Mouse (Mus musculus) heart, embryonic 16.5 days (tissue): ENCODE data around the gene Cers6. TPM values are rescaled to one million over a fixed set of nuclear protein-coding genes. Genes with fewer than 3 reads are reported as not detected.
A peak's percentile ranks its signal among the peaks of the same experiment; 100 is the strongest.

Experiments
- ATAC-seq: fragments of 200-750 bp; cut with Nextera tagmentation; replicated peaks from 2 replicates; pipeline ENCODE4 v1.8.0; 2017; ENCODE audit warnings: moderate number of reproducible peaks; ENCODE audit not compliant: insufficient read depth, low FRiP score; ENCODE audit errors: extremely low read depth
- H3K27ac ChIP-seq: fragments of 300-500 bp; sonication (generic); 2 replicates; pipeline ENCODE4 v1.5.1; 2014; ENCODE audit warnings: mild to moderate bottlenecking, low read length, control low read depth, moderate library complexity
- H3K27me3 ChIP-seq: fragments of 300-500 bp; sonication (generic); 2 replicates; pipeline ENCODE4 v1.6.1; 2014; ENCODE audit warnings: low read length, mixed read lengths; ENCODE audit not compliant: control insufficient read depth, insufficient read depth
- H3K36me3 ChIP-seq: fragments of 300-500 bp; sonication (generic); 2 replicates; pipeline ENCODE4 v1.6.1; 2014; ENCODE audit not compliant: control insufficient read depth, insufficient read depth
- H3K4me1 ChIP-seq: fragments of 300-500 bp; sonication (generic); 2 replicates; pipeline ENCODE4 v1.6.1; 2014; ENCODE audit warnings: low read length, mixed read lengths; ENCODE audit not compliant: control insufficient read depth, insufficient read depth
- H3K4me2 ChIP-seq: fragments of 300-500 bp; sonication (generic); 2 replicates; pipeline ENCODE4 v1.6.1; 2014; ENCODE audit warnings: low read depth, mild to moderate bottlenecking, control low read depth, low read length
- H3K4me3 ChIP-seq: fragments of 300-500 bp; sonication (generic); 2 replicates; pipeline ENCODE4 v1.5.1; 2014; ENCODE audit warnings: mild to moderate bottlenecking, control low read depth, low read length
- H3K9ac ChIP-seq: fragments of 300-500 bp; sonication (generic); 2 replicates; pipeline ENCODE4 v1.6.1; 2014; ENCODE audit warnings: low read length, control low read depth
- H3K9me3 ChIP-seq: fragments of 300-500 bp; sonication (generic); replicated peaks from 2 replicates; pipeline ENCODE4 v1.6.1; 2016; ENCODE audit warnings: low read length; ENCODE audit not compliant: control insufficient read depth
- WGBS: fragments of 180-500 bp; shearing (Covaris S2); extraction: QIAGEN DNeasy Blood & Tissue Kit; methylation state at CpG from one replicate; pipeline ENCODE4 v1.1.7; 2014; 5-methylcytosine and 5-hydroxymethylcytosine counted together
- polyA plus RNA-seq: library from polyadenylated mRNA; unstranded; fragments of >200 nt; fragmentation: Nextera tagmentation; extraction: Ambion mirVana; gene quantifications from 2 replicates; pipeline ENCODE4 v1.2.1, GENCODE M21; 2015

Cers6 gene
- polyA plus RNA-seq, 1 experiment from 2014 or later, result 22.3 TPM

GRCm38 (mm10) chr2:68957831-68958230, 96.6 kb downstream of the Cers6 start:
- Histone ChIP-seq H3K27me3 (no peaks in the 10 kb centered on the region), H3K9me3 (no peaks in the 10 kb centered on the region), H3K4me2 (no peak overlapping the region), H3K9ac (no peak overlapping the region), H3K36me3 (no peaks in the 10 kb centered on the region), H3K4me1 (0 out of 2 replicates have a peak, but pooled peaks cover 3% of the 10 kb centered on the region), H3K27ac (no peak overlapping the region), H3K4me3 (no peak overlapping the region)
- WGBS, result 75% methylated on average over 7 of the region's 7 CpGs
- ATAC-seq, result no peak

DNA sequence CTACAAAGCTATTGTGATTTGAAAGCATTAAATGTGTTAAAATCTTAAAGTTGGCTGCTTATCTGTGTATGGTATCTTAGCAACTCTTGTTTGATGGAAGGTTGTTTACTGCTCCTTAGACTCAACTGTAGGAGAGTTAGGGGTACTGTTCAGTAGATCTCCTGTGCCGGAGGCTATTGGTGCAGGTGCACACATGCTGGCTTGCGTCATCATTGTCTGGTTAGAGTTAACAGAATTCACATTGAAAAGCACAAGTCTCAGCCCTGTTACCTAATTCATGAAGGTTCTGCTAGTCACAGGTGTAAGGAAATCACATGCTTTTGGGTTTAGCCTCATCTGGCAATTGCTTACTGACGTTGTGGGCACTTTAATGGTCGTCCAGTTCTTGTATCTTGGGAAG, 98.3 kb downstream of the Cers6 start:
- WGBS, result 86% methylated on average over 4 of the region's 4 CpGs
- H3K9me3 ChIP-seq, result no peaks in the 10 kb centered on the region
- ATAC-seq, result 0 out of 2 replicates have a peak, but pooled peaks have one; percentile 25
- no peak overlapping the region for H3K9ac ChIP-seq
- H3K36me3 ChIP-seq, result no peaks in the 10 kb centered on the region
- H3K27ac ChIP-seq, result no peak overlapping the region
- H3K27me3 ChIP-seq, result no peaks in the 10 kb centered on the region
- no peak overlapping the region for H3K4me3 ChIP-seq
- no peak overlapping the region for H3K4me2 ChIP-seq
- H3K4me1 ChIP-seq, result 0 out of 2 replicates have a peak, but pooled peaks cover 3% of the 10 kb centered on the region

- H3K9me3 ChIP-seq, result no peaks in the 10 kb centered on the region
- peak; percentile 61; the same call in 1 of the 2 replicates for ATAC-seq
- no peak overlapping the region for H3K9ac ChIP-seq
- H3K4me2 ChIP-seq, result no peak overlapping the region
- no peaks in the 10 kb centered on the region for H3K36me3 ChIP-seq
- 74% methylated on average over 5 of the region's 5 CpGs for WGBS
- 0 out of 2 replicates have a peak, but pooled peaks cover 3% of the 10 kb centered on the region for H3K4me1 ChIP-seq
- H3K27me3 ChIP-seq, result no peaks in the 10 kb centered on the region
- no peak overlapping the region for H3K27ac ChIP-seq
- no peak overlapping the region for H3K4me3 ChIP-seq
Observed at GRCm38 (mm10) chr2:68960060-68960459, 98.8 kb downstream of the Cers6 start.

DNA sequence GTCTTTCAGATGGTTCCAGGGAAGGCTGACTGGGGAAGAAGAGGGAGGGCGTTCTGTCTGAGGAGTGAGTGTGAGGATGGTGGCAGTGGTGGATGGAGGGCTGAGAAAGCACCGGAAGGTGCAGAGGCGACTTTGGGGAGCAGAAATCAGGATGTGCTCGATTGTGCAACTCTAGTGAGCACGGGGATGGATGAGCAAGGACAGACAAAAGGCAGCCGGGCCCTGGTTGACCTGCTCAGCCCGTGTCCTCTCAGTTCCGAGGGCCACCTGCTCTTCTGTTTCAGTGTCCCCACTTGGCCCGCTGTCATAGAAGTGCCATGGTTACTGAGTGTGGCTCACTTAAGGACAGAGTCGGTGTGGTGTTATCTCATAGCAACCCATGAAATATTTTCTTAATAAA, 99.4 kb downstream of the Cers6 start:
- no peak overlapping the region for H3K9ac ChIP-seq
- WGBS, result 91% methylated on average over 10 of the region's 10 CpGs

GRCm38 (mm10) chr2:68966360-68966759, 105.1 kb downstream of the Cers6 start:
- Histone ChIP-seq H3K36me3 (peaks cover 6% of the 10 kb centered on the region; the same call in 1 of the 2 replicates), H3K27ac (no peak overlapping the region), H3K27me3 (no peaks in the 10 kb centered on the region), H3K4me1 (no peaks in the 10 kb centered on the region), H3K4me2 (no peak overlapping the region), H3K9ac (no peak overlapping the region), H3K4me3 (no peak overlapping the region), H3K9me3 (peaks cover 9% of the 10 kb centered on the region)
- ATAC-seq, result no peak
- WGBS, result 73% methylated on average over 1 of the region's 1 CpGs

More for the DNA sequence above, 99.4 kb downstream of the Cers6 start:
- ATAC-seq, result no peak
- Histone ChIP-seq H3K27ac (no peak overlapping the region), H3K4me3 (no peak overlapping the region), H3K36me3 (no peaks in the 10 kb centered on the region), H3K4me2 (no peak overlapping the region), H3K9me3 (no peaks in the 10 kb centered on the region), H3K27me3 (no peaks in the 10 kb centered on the region), H3K4me1 (0 out of 2 replicates have a peak, but pooled peaks cover 3% of the 10 kb centered on the region)

GRCm38 (mm10) chr2:68968028-68968427, 106.8 kb downstream of the Cers6 start:
- no peak overlapping the region for H3K9ac ChIP-seq
- H3K36me3 ChIP-seq, result peaks cover 9% of the 10 kb centered on the region; the same call in 1 of the 2 replicates
- no peaks in the 10 kb centered on the region for H3K4me1 ChIP-seq
- WGBS, result 75% methylated on average over 7 of the region's 8 CpGs
- peaks cover 9% of the 10 kb centered on the region for H3K9me3 ChIP-seq
- no peak overlapping the region for H3K4me3 ChIP-seq
- no peak overlapping the region for H3K27ac ChIP-seq
- H3K27me3 ChIP-seq, result no peaks in the 10 kb centered on the region
- no peak for ATAC-seq
- H3K4me2 ChIP-seq, result no peak overlapping the region

GRCm38 (mm10) chr2:68971840-68972239, 110.6 kb downstream of the Cers6 start:
- H3K4me1 ChIP-seq, result no peaks in the 10 kb centered on the region
- 84% methylated on average over 5 of the region's 5 CpGs for WGBS
- H3K4me2 ChIP-seq, result no peak overlapping the region
- no peak overlapping the region for H3K27ac ChIP-seq
- peaks cover 9% of the 10 kb centered on the region; the same call in 1 of the 2 replicates for H3K36me3 ChIP-seq
- no peak for ATAC-seq
- H3K4me3 ChIP-seq, result no peak overlapping the region
- H3K9me3 ChIP-seq, result peaks cover 9% of the 10 kb centered on the region
- H3K27me3 ChIP-seq, result no peaks in the 10 kb centered on the region
- no peak overlapping the region for H3K9ac ChIP-seq

DNA sequence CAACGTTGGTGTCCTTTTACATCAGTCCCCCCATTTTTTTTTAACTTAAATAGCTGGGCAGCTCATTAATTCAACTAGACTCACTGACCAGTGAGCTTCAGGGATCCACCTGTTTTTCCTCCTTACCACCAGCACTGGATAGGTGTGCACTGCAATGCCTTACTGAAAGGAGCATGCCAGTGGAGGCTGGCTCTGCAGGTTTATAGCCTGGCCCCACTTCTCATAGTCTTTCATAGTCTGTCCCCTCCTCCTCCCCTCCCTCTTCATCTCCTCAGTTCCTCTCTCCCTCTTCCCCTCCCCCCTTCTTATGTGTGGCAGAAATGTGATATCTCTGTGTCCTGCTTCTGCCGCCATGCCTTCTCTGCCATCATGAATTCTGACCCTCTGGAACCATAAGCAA, 112.5 kb downstream of the Cers6 start:
- no peak for ATAC-seq
- H3K4me2 ChIP-seq, result no peak overlapping the region
- WGBS, result 70% methylated on average over 2 of the region's 2 CpGs
- no peaks in the 10 kb centered on the region for H3K27me3 ChIP-seq
- no peak overlapping the region for H3K4me3 ChIP-seq
- peaks cover 9% of the 10 kb centered on the region; the same call in 1 of the 2 replicates for H3K36me3 ChIP-seq
- H3K4me1 ChIP-seq, result peaks cover 5% of the 10 kb centered on the region
- no peak overlapping the region for H3K27ac ChIP-seq
- peaks cover 9% of the 10 kb centered on the region for H3K9me3 ChIP-seq
- H3K9ac ChIP-seq, result no peak overlapping the region

DNA sequence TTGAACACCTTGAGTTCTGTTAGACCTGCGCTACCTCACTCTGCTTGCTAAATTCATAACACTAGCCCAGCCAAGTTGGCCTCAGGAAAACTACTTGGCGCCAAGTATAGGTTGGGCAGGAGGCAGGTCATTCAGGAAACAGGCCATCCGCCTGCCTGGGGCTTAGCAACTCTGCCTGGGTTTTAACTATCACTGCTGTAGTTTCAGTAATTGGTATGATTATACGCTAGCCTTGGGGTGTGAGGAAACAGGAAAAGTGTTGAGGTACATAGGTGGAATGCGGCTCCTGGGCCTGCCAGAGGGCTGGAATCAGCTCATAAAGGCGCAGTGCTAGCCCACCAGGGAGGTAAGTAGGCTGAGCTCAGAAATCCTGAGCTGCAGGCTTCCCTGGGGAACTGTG, 114.0 kb downstream of the Cers6 start:
- 79% methylated on average over 6 of the region's 6 CpGs for WGBS
- no peak for ATAC-seq
- no peak overlapping the region for H3K27ac ChIP-seq

More for the DNA sequence above, 114.0 kb downstream of the Cers6 start:
- Histone ChIP-seq H3K4me1 (peaks cover 8% of the 10 kb centered on the region), H3K27me3 (no peaks in the 10 kb centered on the region), H3K9ac (no peak overlapping the region), H3K36me3 (0 out of 2 replicates have a peak, but pooled peaks cover 3% of the 10 kb centered on the region), H3K4me2 (no peak overlapping the region), H3K4me3 (no peak overlapping the region), H3K9me3 (peaks cover 2% of the 10 kb centered on the region)
